Mouse (Mus musculus) olfactory bulb, adult 2 months (tissue): ENCODE measurements around the gene Prpf4.

Source experiments
- CTCF ChIP-seq: fragments of 200-500 bp; IDR thresholded peaks from 2 replicates; pipeline ENCODE4 v1.5.1; 2012; ENCODE audit warnings: low read depth, mild to moderate bottlenecking, low read length, moderate library complexity; ENCODE audit not compliant: insufficient read depth
- POLR2A ChIP-seq: fragments of 200-500 bp; IDR thresholded peaks from 2 replicates; pipeline ENCODE4 v1.6.1; 2012; ENCODE audit warnings: mild to moderate bottlenecking, low read depth, low read length, moderate library complexity; ENCODE audit not compliant: insufficient read depth

GRCm38 (mm10) chr4:62440544-62440943 lies 31.9 kb downstream of the Prpf4 start:
- no peak for TF ChIP-seq CTCF
- TF ChIP-seq POLR2A = no peak
